Mouse (Mus musculus) heart, embryonic 10.5 days (tissue): ENCODE results near the gene Grid2. TPM values are rescaled to one million over a fixed set of nuclear protein-coding genes. Genes with fewer than 3 reads are reported as not detected.

Experiments
- DNase-seq: peaks from one replicate; pipeline ENCODE4 v3.0.0-alpha.2; 2017; ENCODE audit warnings: low spot score
- H3K27ac ChIP-seq: fragments of 300-500 bp; sonication (generic); 2 replicates; pipeline ENCODE4 v1.5.1; 2016; ENCODE audit warnings: mild to moderate bottlenecking
- H3K27me3 ChIP-seq: fragments of 300-500 bp; sonication (generic); 2 replicates; pipeline ENCODE4 v1.6.1; 2016; ENCODE audit warnings: mild to moderate bottlenecking; ENCODE audit not compliant: poor library complexity, insufficient read depth, severe bottlenecking
- H3K36me3 ChIP-seq: fragments of 300-500 bp; sonication (generic); 2 replicates; pipeline ENCODE4 v1.6.1; 2016; ENCODE audit warnings: mild to moderate bottlenecking, moderate library complexity
- H3K4me1 ChIP-seq: fragments of 300-500 bp; sonication (generic); 2 replicates; pipeline ENCODE4 v1.6.1; 2016; ENCODE audit warnings: mild to moderate bottlenecking
- H3K4me3 ChIP-seq: fragments of 300-500 bp; sonication (generic); 2 replicates; pipeline ENCODE4 v1.5.1; 2016; ENCODE audit warnings: mild to moderate bottlenecking, moderate library complexity
- H3K9me3 ChIP-seq: fragments of 300-500 bp; sonication (generic); 2 replicates; pipeline ENCODE4 v1.6.1; 2016; ENCODE audit warnings: mild to moderate bottlenecking, moderate library complexity
- WGBS: fragments of 180-500 bp; shearing (Covaris S2); methylation state at CpG from one replicate; pipeline ENCODE4 v1.1.7; 2016; 5-methylcytosine and 5-hydroxymethylcytosine counted together
- polyA plus RNA-seq: library from polyadenylated mRNA; unstranded; fragments of >200 nt; fragmentation: Nextera tagmentation; extraction: Ambion mirVana; gene quantifications from 2 replicates; pipeline ENCODE4 v1.2.1, GENCODE M21; 2016

Gene Grid2
- polyA plus RNA-seq, 1 experiment from 2014 or later = 0.60 TPM

GRCm38 (mm10) chr6:63701684-63702083, 446.0 kb downstream of the Grid2 start:
- no peak overlapping the region for H3K27ac ChIP-seq
- WGBS = 88% methylated on average over 1 of the region's 1 CpGs
- DNase-seq = no peak

GRCm38 (mm10) chr6:63733740-63734139, 478.1 kb downstream of the Grid2 start:
- H3K27ac ChIP-seq = no peak overlapping the region
- H3K4me3 ChIP-seq = no peak overlapping the region
- 79% methylated on average over 2 of the region's 2 CpGs for WGBS
- no peaks in the 10 kb centered on the region for H3K27me3 ChIP-seq
- no peaks in the 10 kb centered on the region for H3K4me1 ChIP-seq
- no peaks in the 10 kb centered on the region for H3K9me3 ChIP-seq
- no peak for DNase-seq
- H3K36me3 ChIP-seq = no peaks in the 10 kb centered on the region

More at GRCm38 (mm10) chr6:63701684-63702083, 446.0 kb downstream of the Grid2 start:
- no peak overlapping the region for H3K4me3 ChIP-seq
- H3K9me3 ChIP-seq = no peaks in the 10 kb centered on the region
- no peaks in the 10 kb centered on the region for H3K36me3 ChIP-seq
- no peaks in the 10 kb centered on the region for H3K4me1 ChIP-seq
- H3K27me3 ChIP-seq = no peaks in the 10 kb centered on the region

- 76% methylated on average over 2 of the region's 2 CpGs for WGBS
- no peak overlapping the region for H3K4me3 ChIP-seq
- no peaks in the 10 kb centered on the region for H3K4me1 ChIP-seq
- H3K27ac ChIP-seq = no peak overlapping the region
- 0 out of 2 replicates have a peak, but pooled peaks cover 4% of the 10 kb centered on the region for H3K9me3 ChIP-seq
- H3K36me3 ChIP-seq = no peaks in the 10 kb centered on the region
- no peak for DNase-seq
- H3K27me3 ChIP-seq = no peaks in the 10 kb centered on the region
These were observed 506.9 kb downstream of the Grid2 start for GRCm38 (mm10) chr6:63762535-63762934.

GRCm38 (mm10) chr6:63794679-63795078, 539.0 kb downstream of the Grid2 start:
- H3K4me3 ChIP-seq = no peak overlapping the region
- no peak overlapping the region for H3K27ac ChIP-seq
- no peaks in the 10 kb centered on the region for H3K4me1 ChIP-seq
- DNase-seq = no peak
- H3K36me3 ChIP-seq = no peaks in the 10 kb centered on the region
- H3K27me3 ChIP-seq = no peaks in the 10 kb centered on the region
- no peaks in the 10 kb centered on the region for H3K9me3 ChIP-seq

- no peaks in the 10 kb centered on the region for H3K9me3 ChIP-seq
- H3K4me3 ChIP-seq = no peak overlapping the region
- DNase-seq = no peak
- 86% methylated on average over 5 of the region's 5 CpGs for WGBS
- no peaks in the 10 kb centered on the region for H3K36me3 ChIP-seq
- H3K27me3 ChIP-seq = no peaks in the 10 kb centered on the region
- no peaks in the 10 kb centered on the region for H3K4me1 ChIP-seq
- H3K27ac ChIP-seq = no peak overlapping the region
These were observed 564.6 kb downstream of the Grid2 start for GRCm38 (mm10) chr6:63820236-63820635.

GRCm38 (mm10) chr6:63862628-63863027, 607.0 kb downstream of the Grid2 start:
- DNase-seq = no peak
- no peaks in the 10 kb centered on the region for H3K36me3 ChIP-seq
- H3K27me3 ChIP-seq = no peaks in the 10 kb centered on the region
- no peak overlapping the region for H3K27ac ChIP-seq
- 43% methylated on average over 2 of the region's 2 CpGs for WGBS
- no peak overlapping the region for H3K4me3 ChIP-seq
- no peaks in the 10 kb centered on the region for H3K4me1 ChIP-seq
- no peaks in the 10 kb centered on the region for H3K9me3 ChIP-seq

- no peak for DNase-seq
- Histone ChIP-seq H3K9me3 (no peaks in the 10 kb centered on the region), H3K27ac (no peak overlapping the region), H3K36me3 (no peaks in the 10 kb centered on the region), H3K4me3 (no peak overlapping the region), H3K27me3 (no peaks in the 10 kb centered on the region), H3K4me1 (no peaks in the 10 kb centered on the region)
- WGBS = 81% methylated on average over 3 of the region's 3 CpGs
These were observed 621.5 kb downstream of the Grid2 start for GRCm38 (mm10) chr6:63877088-63877764.

- WGBS = 75% methylated on average over 6 of the region's 6 CpGs
- DNase-seq = no peak
- H3K36me3 ChIP-seq = no peaks in the 10 kb centered on the region
- H3K4me1 ChIP-seq = no peaks in the 10 kb centered on the region
- H3K27me3 ChIP-seq = no peaks in the 10 kb centered on the region
- no peak overlapping the region for H3K27ac ChIP-seq
- no peak overlapping the region for H3K4me3 ChIP-seq
- no peaks in the 10 kb centered on the region for H3K9me3 ChIP-seq
These were observed 622.2 kb downstream of the Grid2 start for GRCm38 (mm10) chr6:63877765-63878345.

- H3K4me3 ChIP-seq = no peak overlapping the region
- H3K4me1 ChIP-seq = no peaks in the 10 kb centered on the region
- no peak for DNase-seq
- no peaks in the 10 kb centered on the region for H3K9me3 ChIP-seq
- no peak overlapping the region for H3K27ac ChIP-seq
- no peaks in the 10 kb centered on the region for H3K36me3 ChIP-seq
- 87% methylated on average over 2 of the region's 3 CpGs for WGBS
- no peaks in the 10 kb centered on the region for H3K27me3 ChIP-seq
These were observed 639.0 kb downstream of the Grid2 start for GRCm38 (mm10) chr6:63894714-63895113.

GRCm38 (mm10) chr6:63898171-63898570, 642.5 kb downstream of the Grid2 start:
- H3K4me3 ChIP-seq = no peak overlapping the region
- DNase-seq = no peak
- H3K9me3 ChIP-seq = no peaks in the 10 kb centered on the region
- H3K27me3 ChIP-seq = no peaks in the 10 kb centered on the region
- no peaks in the 10 kb centered on the region for H3K36me3 ChIP-seq
- H3K4me1 ChIP-seq = no peaks in the 10 kb centered on the region
- no peak overlapping the region for H3K27ac ChIP-seq
- 89% methylated on average over 2 of the region's 2 CpGs for WGBS

GRCm38 (mm10) chr6:63917035-63917570, 661.4 kb downstream of the Grid2 start:
- 81% methylated on average over 6 of the region's 6 CpGs for WGBS
- H3K36me3 ChIP-seq = no peaks in the 10 kb centered on the region
- no peak overlapping the region for H3K4me3 ChIP-seq
- H3K9me3 ChIP-seq = no peaks in the 10 kb centered on the region
- no peaks in the 10 kb centered on the region for H3K4me1 ChIP-seq
- no peaks in the 10 kb centered on the region for H3K27me3 ChIP-seq
- no peak for DNase-seq
- H3K27ac ChIP-seq = no peak overlapping the region

- no peaks in the 10 kb centered on the region for H3K4me1 ChIP-seq
- no peak overlapping the region for H3K4me3 ChIP-seq
- DNase-seq = no peak
- 90% methylated on average over 6 of the region's 6 CpGs for WGBS
- no peaks in the 10 kb centered on the region for H3K36me3 ChIP-seq
- H3K27me3 ChIP-seq = no peaks in the 10 kb centered on the region
- H3K9me3 ChIP-seq = no peaks in the 10 kb centered on the region
- no peak overlapping the region for H3K27ac ChIP-seq
These were observed 666.3 kb downstream of the Grid2 start for GRCm38 (mm10) chr6:63921951-63922350.

GRCm38 (mm10) chr6:63931201-63931600, 675.5 kb downstream of the Grid2 start:
- H3K9me3 ChIP-seq = no peaks in the 10 kb centered on the region
- no peak overlapping the region for H3K27ac ChIP-seq
- no peaks in the 10 kb centered on the region for H3K27me3 ChIP-seq
- H3K4me1 ChIP-seq = no peaks in the 10 kb centered on the region
- H3K4me3 ChIP-seq = no peak overlapping the region
- no peaks in the 10 kb centered on the region for H3K36me3 ChIP-seq
- DNase-seq = no peak
